Mouse (Mus musculus) midbrain, postnatal 0 days (tissue): ENCODE measurements at regions not wholly inside any gene's neighbourhood (a gene's known extent, or its start where the extent isn't known, plus 50 kb on each side); places are given as distances from the start of the nearest gene placed in this dataset.
"Not testable (repeated sequence)": the region's sequence is repeated elsewhere in the genome, so short reads cannot be mapped to it uniquely, and the experiment has no call there.

Experiments used
- ATAC-seq: fragments of 200-750 bp; cut with Nextera tagmentation; 2 replicates; pipeline ENCODE4 v1.8.0; 2017; ENCODE audit warnings: moderate number of reproducible peaks, mild to moderate bottlenecking, moderate TSS enrichment, moderate library complexity; ENCODE audit not compliant: low FRiP score
- DNase-seq: peaks from one replicate; pipeline ENCODE4 v3.0.0-alpha.2; 2015; ENCODE audit warnings: low spot score
- H3K27ac ChIP-seq: fragments of 300-500 bp; sonication (generic); 2 replicates; pipeline ENCODE4 v1.5.1; 2014; ENCODE audit warnings: low read depth, mild to moderate bottlenecking, low read length, mixed read lengths
- H3K27me3 ChIP-seq: fragments of 300-500 bp; sonication (generic); 2 replicates; pipeline ENCODE4 v1.6.1; 2014; ENCODE audit warnings: low read length, control low read depth, mixed read lengths; ENCODE audit not compliant: insufficient read depth
- H3K36me3 ChIP-seq: fragments of 300-500 bp; sonication (generic); 2 replicates; pipeline ENCODE4 v1.6.1; 2014; ENCODE audit warnings: low read length, control low read depth, mixed read lengths; ENCODE audit not compliant: insufficient read depth
- H3K4me1 ChIP-seq: fragments of 300-500 bp; sonication (generic); 2 replicates; pipeline ENCODE4 v1.6.1; 2014; ENCODE audit warnings: mild to moderate bottlenecking, control low read depth, antibody characterized with exemption, low read length, mixed read lengths; ENCODE audit not compliant: insufficient read depth
- H3K4me2 ChIP-seq: fragments of 300-500 bp; sonication (generic); 2 replicates; pipeline ENCODE4 v1.6.1; 2014; ENCODE audit warnings: low read depth, mild to moderate bottlenecking, low read length, mixed read lengths; ENCODE audit not compliant: poor library complexity, severe bottlenecking
- H3K4me3 ChIP-seq: fragments of 300-500 bp; sonication (generic); 2 replicates; pipeline ENCODE4 v1.5.1; 2014; ENCODE audit warnings: low read depth, mild to moderate bottlenecking, low read length, moderate library complexity
- H3K9ac ChIP-seq: fragments of 300-500 bp; sonication (generic); replicated peaks from 2 replicates; pipeline ENCODE4 v1.6.1; 2014; ENCODE audit warnings: mild to moderate bottlenecking, low read length, moderate library complexity, mixed read lengths; ENCODE audit not compliant: poor library complexity, severe bottlenecking
- H3K9me3 ChIP-seq: fragments of 300-500 bp; sonication (generic); 2 replicates; pipeline ENCODE4 v1.6.1; 2016; ENCODE audit warnings: low read length, control low read depth
- CTCF ChIP-seq: IDR thresholded peaks from 2 replicates; pipeline ENCODE4 v1.5.1; 2016; ENCODE audit warnings: antibody characterized with exemption, mild to moderate bottlenecking
- WGBS: fragments of 180-500 bp; shearing (Covaris S2); extraction: QIAGEN DNeasy Blood & Tissue Kit; methylation state at CpG from one replicate; pipeline ENCODE4 v1.1.7; 2014; 5-methylcytosine and 5-hydroxymethylcytosine counted together

DNA sequence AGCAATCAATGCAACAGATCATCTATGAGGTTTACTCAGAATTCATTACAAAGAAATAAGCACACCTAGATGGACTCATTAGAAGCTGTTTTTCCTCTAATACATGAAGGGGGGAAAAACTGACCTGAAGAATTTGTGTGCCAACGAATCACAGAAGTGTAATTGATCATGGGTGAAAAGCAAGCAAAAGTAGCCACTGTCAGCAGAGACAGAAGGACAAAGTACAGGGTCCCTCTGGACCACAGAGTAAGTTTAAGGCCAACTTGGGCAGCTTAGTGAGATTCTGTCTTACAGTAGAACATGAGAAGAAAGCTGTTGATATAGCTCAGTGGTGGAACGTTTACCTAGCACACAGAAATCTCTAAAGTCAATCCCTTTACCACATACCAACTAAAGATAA, 523.7 kb downstream of the Synb start:
- H3K4me1 ChIP-seq: no peaks in the 10 kb centered on the region
- H3K27me3 ChIP-seq: no peaks in the 10 kb centered on the region
- WGBS: 74% methylated on average over 2 of the region's 2 CpGs
- no peak overlapping the region for H3K4me2 ChIP-seq
- no peaks in the 10 kb centered on the region for H3K36me3 ChIP-seq
- DNase-seq (no peak), ATAC-seq (no peak)
- no peaks in the 10 kb centered on the region for H3K9me3 ChIP-seq
- H3K27ac ChIP-seq: no peak overlapping the region
- H3K4me3 ChIP-seq: no peak overlapping the region
- H3K9ac ChIP-seq: no peak overlapping the region
- TF ChIP-seq CTCF: no peak

- DNase-seq (peak; percentile 76), ATAC-seq (no peak)
- Histone ChIP-seq H3K27me3 (no peaks in the 10 kb centered on the region), H3K4me3 (no peak overlapping the region), H3K4me1 (no peaks in the 10 kb centered on the region), H3K27ac (no peak overlapping the region), H3K36me3 (no peaks in the 10 kb centered on the region), H3K4me2 (no peak overlapping the region), H3K9me3 (no peaks in the 10 kb centered on the region), H3K9ac (no peak overlapping the region)
- TF ChIP-seq CTCF: no peak
- 85% methylated on average over 3 of the region's 3 CpGs for WGBS
Measured at GRCm38 (mm10) chr14:68762916-68763315, 531.2 kb downstream of the Synb start.

- H3K9me3 ChIP-seq: no peaks in the 10 kb centered on the region
- TF ChIP-seq CTCF: no peak
- H3K36me3 ChIP-seq: no peaks in the 10 kb centered on the region
- ATAC-seq (no peak), DNase-seq (no peak)
- no peak overlapping the region for H3K4me2 ChIP-seq
- H3K27ac ChIP-seq: no peak overlapping the region
- 80% methylated on average over 2 of the region's 2 CpGs for WGBS
- H3K4me3 ChIP-seq: no peak overlapping the region
- no peaks in the 10 kb centered on the region for H3K27me3 ChIP-seq
- H3K4me1 ChIP-seq: no peaks in the 10 kb centered on the region
- no peak overlapping the region for H3K9ac ChIP-seq
Measured at GRCm38 (mm10) chr14:68744661-68745060, 549.4 kb downstream of the Synb start.

DNA sequence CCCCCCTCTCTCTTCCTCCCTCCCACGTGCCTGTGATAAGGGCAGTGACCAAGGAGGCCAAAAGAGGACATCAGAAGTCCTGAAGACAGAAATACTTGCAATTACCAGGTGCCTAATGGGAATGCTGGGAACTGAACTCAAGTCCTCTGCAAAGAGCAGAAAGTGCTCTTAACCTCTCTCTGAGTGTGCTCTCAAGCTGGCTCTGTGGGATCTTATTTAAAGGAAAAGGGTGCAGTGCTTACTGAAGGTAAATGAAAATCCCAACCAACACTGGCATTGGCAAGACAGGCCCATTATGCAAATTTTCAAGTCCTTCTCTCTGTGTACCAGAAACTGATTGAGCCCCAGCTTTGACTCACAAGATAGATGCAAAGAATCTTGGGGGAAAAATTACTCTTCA, 555.6 kb downstream of the Synb start:
- no peaks in the 10 kb centered on the region for H3K4me1 ChIP-seq
- no peak overlapping the region for H3K9ac ChIP-seq
- DNase-seq (no peak), ATAC-seq (no peak)
- no peaks in the 10 kb centered on the region for H3K9me3 ChIP-seq
- no peak overlapping the region for H3K4me2 ChIP-seq
- no peak overlapping the region for H3K4me3 ChIP-seq
- no peaks in the 10 kb centered on the region for H3K36me3 ChIP-seq
- H3K27ac ChIP-seq: no peak overlapping the region
- H3K27me3 ChIP-seq: no peaks in the 10 kb centered on the region
- no peak for TF ChIP-seq CTCF
- no CpG with 5 or more reads among the region's 1 CpGs for WGBS

GRCm38 (mm10) chr14:68735756-68736155, 558.3 kb downstream of the Synb start:
- H3K4me1 ChIP-seq, H3K9me3 ChIP-seq, H3K9ac ChIP-seq, H3K27me3 ChIP-seq, H3K4me3 ChIP-seq, H3K27ac ChIP-seq, H3K4me2 ChIP-seq, H3K36me3 ChIP-seq, ATAC-seq: not testable (repeated sequence)
- 53% methylated on average over 2 of the region's 2 CpGs for WGBS
- peak; percentile 91 for DNase-seq
- TF ChIP-seq CTCF: peak; percentile 86

GRCm38 (mm10) chr14:68721156-68721555, 572.9 kb downstream of the Synb start:
- Histone ChIP-seq H3K36me3 (no peaks in the 10 kb centered on the region), H3K4me2 (no peak overlapping the region), H3K4me3 (no peak overlapping the region), H3K9ac (no peak overlapping the region), H3K27ac (no peak overlapping the region), H3K4me1 (no peaks in the 10 kb centered on the region), H3K27me3 (no peaks in the 10 kb centered on the region), H3K9me3 (no peaks in the 10 kb centered on the region)
- WGBS: 37% methylated on average over 6 of the region's 6 CpGs
- TF ChIP-seq CTCF: no peak
- ATAC-seq: no peak
- DNase-seq: no peak
